Mouse (Mus musculus) neural tube, embryonic 15.5 days (tissue): ENCODE data around the gene Rrm1. TPM values are rescaled to one million over a fixed set of nuclear protein-coding genes. Genes with fewer than 3 reads are reported as not detected.
"Not testable (repeated sequence)": the region's sequence is repeated elsewhere in the genome, so short reads cannot be mapped to it uniquely, and the experiment has no call there.

Source experiments
- ATAC-seq: fragments of 200-750 bp; cut with Nextera tagmentation; 2 replicates; pipeline ENCODE4 v1.8.0; 2017; ENCODE audit warnings: mild to moderate bottlenecking, moderate TSS enrichment, moderate library complexity; ENCODE audit not compliant: low FRiP score
- H3K27ac ChIP-seq: fragments of 300-500 bp; sonication (generic); replicated peaks from 2 replicates; pipeline ENCODE4 v1.5.1; 2015; ENCODE audit warnings: mild to moderate bottlenecking, inconsistent platforms
- H3K27me3 ChIP-seq: fragments of 300-500 bp; sonication (generic); replicated peaks from 2 replicates; pipeline ENCODE4 v1.6.1; 2015; ENCODE audit warnings: inconsistent platforms
- H3K36me3 ChIP-seq: fragments of 300-500 bp; sonication (generic); 2 replicates; pipeline ENCODE4 v1.6.1; 2015; ENCODE audit warnings: inconsistent platforms
- H3K4me1 ChIP-seq: fragments of 300-500 bp; sonication (generic); 2 replicates; pipeline ENCODE4 v1.6.1; 2015; ENCODE audit warnings: inconsistent platforms
- H3K4me2 ChIP-seq: fragments of 300-500 bp; sonication (generic); 2 replicates; pipeline ENCODE4 v1.6.1; 2015; ENCODE audit warnings: inconsistent platforms, mild to moderate bottlenecking, moderate library complexity
- H3K4me3 ChIP-seq: fragments of 300-500 bp; sonication (generic); replicated peaks from 2 replicates; pipeline ENCODE4 v1.5.1; 2015; ENCODE audit warnings: mild to moderate bottlenecking, inconsistent platforms
- H3K9ac ChIP-seq: fragments of 300-500 bp; sonication (generic); replicated peaks from 2 replicates; pipeline ENCODE4 v1.6.1; 2015; ENCODE audit warnings: mild to moderate bottlenecking, inconsistent platforms
- H3K9me3 ChIP-seq: fragments of 300-500 bp; sonication (generic); replicated peaks from 2 replicates; pipeline ENCODE4 v1.6.1; 2016; ENCODE audit warnings: inconsistent platforms
- WGBS: fragments of 180-500 bp; shearing (Covaris S2); methylation state at CpG from one replicate; pipeline ENCODE4 v1.1.7; 2015; ENCODE audit warnings: mixed read lengths; 5-methylcytosine and 5-hydroxymethylcytosine counted together
- polyA plus RNA-seq: library from polyadenylated mRNA; unstranded; fragments of >200 nt; fragmentation: Nextera tagmentation; extraction: Ambion mirVana; gene quantifications from 2 replicates; pipeline ENCODE4 v1.2.1, GENCODE M21; 2015

The Rrm1 gene
- polyA plus RNA-seq, result 38.0 and 65.1 TPM in 2 replicates

- Histone ChIP-seq H3K36me3 (peaks cover 7% of the 10 kb centered on the region), H3K4me1 (peaks cover 24% of the 10 kb centered on the region), H3K4me2 (peak within 1 kb of the TSS; percentile 60), H3K27me3 (peaks cover 2% of the 10 kb centered on the region; the same call in 1 of the 2 replicates), H3K4me3 (peak within 1 kb of the TSS; percentile 79), H3K9me3 (no peaks in the 10 kb centered on the region), H3K27ac (peak within 1 kb of the TSS; percentile 72), H3K9ac (peak within 1 kb of the TSS; percentile 69)
- ATAC-seq, result peak; percentile 100
- WGBS, result under 1% methylated on average over 56 of the region's 56 CpGs
Observed at GRCm38 (mm10) chr7:102441657-102442391, at the start of gene Rrm1. Gene Rrm1, plus strand, starts transcription at chr7:102441695.

- Histone ChIP-seq H3K9ac (no peak overlapping the region), H3K27me3 (no peaks in the 10 kb centered on the region), H3K4me1 (no peaks in the 10 kb centered on the region), H3K4me3 (no peak overlapping the region), H3K9me3 (no peaks in the 10 kb centered on the region), H3K36me3 (no peaks in the 10 kb centered on the region), H3K4me2 (no peak overlapping the region), H3K27ac (no peak overlapping the region)
- no peak for ATAC-seq
- 92% methylated on average over 2 of the region's 2 CpGs for WGBS
Observed at GRCm38 (mm10) chr7:102393898-102394297, 47.6 kb upstream of the Rrm1 start.

GRCm38 (mm10) chr7:102395894-102396293 is 45.6 kb upstream of the Rrm1 start:
- Histone ChIP-seq H3K4me3 (no peak overlapping the region), H3K27ac (no peak overlapping the region)

GRCm38 (mm10) chr7:102396331-102396730 is 45.2 kb upstream of the Rrm1 start:
- 92% methylated on average over 3 of the region's 3 CpGs for WGBS
- no peak for ATAC-seq

More at GRCm38 (mm10) chr7:102395894-102396293, 45.6 kb upstream of the Rrm1 start:
- no peak overlapping the region for H3K9ac ChIP-seq
- H3K9me3 ChIP-seq, result no peaks in the 10 kb centered on the region
- no peaks in the 10 kb centered on the region for H3K27me3 ChIP-seq
- no peaks in the 10 kb centered on the region for H3K36me3 ChIP-seq
- ATAC-seq, result no peak
- H3K4me1 ChIP-seq, result no peaks in the 10 kb centered on the region
- WGBS, result 78% methylated on average over 7 of the region's 7 CpGs
- no peak overlapping the region for H3K4me2 ChIP-seq

GRCm38 (mm10) chr7:102399180-102399731 is 42.2 kb upstream of the Rrm1 start:
- Histone ChIP-seq H3K36me3 (no peaks in the 10 kb centered on the region), H3K27ac (no peak overlapping the region), H3K9ac (no peak overlapping the region), H3K27me3 (no peaks in the 10 kb centered on the region), H3K4me2 (no peak overlapping the region), H3K4me3 (no peak overlapping the region), H3K4me1 (no peaks in the 10 kb centered on the region), H3K9me3 (no peaks in the 10 kb centered on the region)
- no peak for ATAC-seq
- 24% methylated on average over 3 of the region's 3 CpGs for WGBS

More at GRCm38 (mm10) chr7:102396331-102396730, 45.2 kb upstream of the Rrm1 start:
- Histone ChIP-seq H3K36me3 (no peaks in the 10 kb centered on the region), H3K27me3 (no peaks in the 10 kb centered on the region), H3K4me2 (no peak overlapping the region), H3K9ac (no peak overlapping the region), H3K4me3 (no peak overlapping the region), H3K27ac (no peak overlapping the region), H3K9me3 (no peaks in the 10 kb centered on the region), H3K4me1 (no peaks in the 10 kb centered on the region)

- H3K4me1 ChIP-seq, result no peaks in the 10 kb centered on the region
- no peak overlapping the region for H3K27ac ChIP-seq
- ATAC-seq, result no peak
- no peak overlapping the region for H3K9ac ChIP-seq
- H3K9me3 ChIP-seq, result no peaks in the 10 kb centered on the region
- WGBS, result 93% methylated on average over 2 of the region's 2 CpGs
- H3K4me2 ChIP-seq, result no peak overlapping the region
- no peak overlapping the region for H3K4me3 ChIP-seq
- no peaks in the 10 kb centered on the region for H3K27me3 ChIP-seq
- H3K36me3 ChIP-seq, result peaks cover 5% of the 10 kb centered on the region; the same call in 1 of the 2 replicates
Observed at GRCm38 (mm10) chr7:102404118-102404517, 37.4 kb upstream of the Rrm1 start.

- no peaks in the 10 kb centered on the region for H3K9me3 ChIP-seq
- no peak for ATAC-seq
- peaks cover 5% of the 10 kb centered on the region; the same call in 1 of the 2 replicates for H3K36me3 ChIP-seq
- no peak overlapping the region for H3K4me2 ChIP-seq
- no peak overlapping the region for H3K4me3 ChIP-seq
- no peaks in the 10 kb centered on the region for H3K27me3 ChIP-seq
- H3K9ac ChIP-seq, result no peak overlapping the region
- H3K27ac ChIP-seq, result no peak overlapping the region
- H3K4me1 ChIP-seq, result no peaks in the 10 kb centered on the region
Observed at GRCm38 (mm10) chr7:102407440-102407839, 34.1 kb upstream of the Rrm1 start.

GRCm38 (mm10) chr7:102415272-102415671 is 26.2 kb upstream of the Rrm1 start:
- H3K9me3 ChIP-seq, ATAC-seq, H3K4me1 ChIP-seq, H3K27ac ChIP-seq, H3K27me3 ChIP-seq, H3K36me3 ChIP-seq, H3K4me2 ChIP-seq, H3K4me3 ChIP-seq, H3K9ac ChIP-seq: not testable (repeated sequence)
- WGBS, result 94% methylated on average over 9 of the region's 9 CpGs

GRCm38 (mm10) chr7:102415841-102416240 is 25.7 kb upstream of the Rrm1 start:
- no peak overlapping the region for H3K9ac ChIP-seq
- 53% methylated on average over 6 of the region's 6 CpGs for WGBS
- ATAC-seq, result no peak
- no peaks in the 10 kb centered on the region for H3K4me1 ChIP-seq
- no peaks in the 10 kb centered on the region for H3K36me3 ChIP-seq
- no peak overlapping the region for H3K4me3 ChIP-seq
- no peaks in the 10 kb centered on the region for H3K27me3 ChIP-seq
- no peak overlapping the region for H3K27ac ChIP-seq
- H3K9me3 ChIP-seq, result no peaks in the 10 kb centered on the region
- H3K4me2 ChIP-seq, result no peak overlapping the region

GRCm38 (mm10) chr7:102417398-102417797 is 24.1 kb upstream of the Rrm1 start:
- WGBS, result 7% methylated on average over 4 of the region's 4 CpGs
- H3K27me3 ChIP-seq, result no peaks in the 10 kb centered on the region
- no peak overlapping the region for H3K9ac ChIP-seq
- no peak overlapping the region for H3K4me3 ChIP-seq
- H3K9me3 ChIP-seq, result no peaks in the 10 kb centered on the region
- no peaks in the 10 kb centered on the region for H3K36me3 ChIP-seq
- no peaks in the 10 kb centered on the region for H3K4me1 ChIP-seq
- H3K27ac ChIP-seq, result no peak overlapping the region
- no peak overlapping the region for H3K4me2 ChIP-seq
- ATAC-seq, result peak; percentile 86

GRCm38 (mm10) chr7:102422036-102422435 is 19.5 kb upstream of the Rrm1 start:
- Histone ChIP-seq H3K9me3 (no peaks in the 10 kb centered on the region), H3K27ac (no peak overlapping the region), H3K9ac (no peak overlapping the region), H3K36me3 (no peaks in the 10 kb centered on the region), H3K4me2 (no peak overlapping the region), H3K4me3 (no peak overlapping the region), H3K4me1 (no peaks in the 10 kb centered on the region), H3K27me3 (no peaks in the 10 kb centered on the region)
- 95% methylated on average over 2 of the region's 2 CpGs for WGBS
- no peak for ATAC-seq
